Comparison of ENCODE assay signal across 11 mouse cellular contexts in genomic region chr17:8197652-8198051, GRCm38 (mm10). TPM values are rescaled to one million over a fixed set of nuclear protein-coding genes. Genes with fewer than 3 reads are reported as not detected.
A peak's percentile ranks its signal among the peaks of the same experiment; 100 is the strongest.
DNase-seq lines count a peak whose midpoint lies in the region; TF ChIP-seq lines count a peak whose summit lies in the region.
"Had no signal": no experiment of that assay in that cellular context is flagged by ENCODE, and none has a peak within 500 bp of the region (broad histone marks: within the 10 kb centered on the region; RNA-seq: fewer than 3 reads in every experiment).

No protein-coding gene starts in this region.

- TF ChIP-seq CTCF in left cerebral cortex, adult 2 months (IDR thresholded peaks at IDR 0.05), result peak; percentile 40

- intact Hi-C loops in left cerebral cortex, adult 2 months (cut with DNase I), result loop anchor here (5.0 kb wide), 1 partner anchor 105 kb away; no protein-coding TSS in a partner anchor
- intact Hi-C loops in left cerebral cortex, postnatal 4 days (cut with DNase I), result loop anchor here (10.0 kb wide), 1 partner anchor 87 kb away; the partner anchor contains the start of gene Mpc1

- H3K4me3 ChIP-seq in left cerebral cortex, adult 2 months, result no peak overlapping the region
- H3K4me3 ChIP-seq: myocyte had no signal

- DNase-seq in left cerebral cortex, adult 2 months (ENCODE audit: extremely low spot score in 1 of 2, low spot score in 2 of 2), result no peak
- DNase-seq in left cerebral cortex, postnatal 4 days, result no peak
- DNase-seq in A20 (ENCODE audit: low read depth, low spot score), result peak; percentile 30
- peak; percentile 69 for DNase-seq in CD4-positive, CD25-positive, alpha-beta regulatory T cell, adult 2 months (ENCODE audit: low read depth, low spot score)
- DNase-seq in c-Kit-positive CD71-positive TER-119-negative erythroid progenitor cells, embryonic 14.5 days (ENCODE audit: low read depth), result peak; percentile 4
- DNase-seq in adrenal gland, adult 8-10 months, result no peak
- no peak for DNase-seq in layer of hippocampus, postnatal 14 days (ENCODE audit: low spot score in 2 of 2)
- DNase-seq in cerebellum, adult 11-12 months, result no peak
- DNase-seq: adrenal gland, postnatal 10 days; kidney, adult 11 months had no signal

- H3K27ac ChIP-seq in left cerebral cortex, adult 2 months, result no peak overlapping the region

RNA-seq across cellular contexts. Expression of gene Fgfr1op, which starts 32.4 kb away (rescaled TPM):
- total RNA-seq in left cerebral cortex, adult 2 months (2021), result 10 to 100 TPM; 21.4 to 21.7 TPM
- total RNA-seq in left cerebral cortex, postnatal 4 days (2021), result 10 to 100 TPM; 18.5 to 22.6 TPM
- total RNA-seq in adrenal gland, adult 8-10 months (2022), result 10 to 100 TPM; 25.0 to 29.9 (median 27.9) TPM
- total RNA-seq in layer of hippocampus, postnatal 14 days (2021), result 10 to 100 TPM; 16.0 to 16.3 TPM

RNA-seq across cellular contexts. Expression of gene Ccr6, which starts 38.2 kb away (rescaled TPM):
- not detected for total RNA-seq in left cerebral cortex, adult 2 months (2021)
- not detected for total RNA-seq in left cerebral cortex, postnatal 4 days (2021)
- total RNA-seq in adrenal gland, adult 8-10 months (2022), result under 1 TPM in 1 of 4 experiments, not detected in 3; 1.00 TPM
- total RNA-seq in layer of hippocampus, postnatal 14 days (2021), result not detected

RNA-seq across cellular contexts. Expression of gene Rnaset2a, which starts 49.8 kb away (rescaled TPM):
- 1 to 10 TPM; 3.7 to 4.7 TPM for total RNA-seq in left cerebral cortex, adult 2 months (2021)
- 1 to 10 TPM; 4.7 to 5.2 TPM for total RNA-seq in left cerebral cortex, postnatal 4 days (2021)
- 10 to 100 TPM; 54.7 to 87.9 (median 79.3) TPM for total RNA-seq in adrenal gland, adult 8-10 months (2022)
- total RNA-seq in layer of hippocampus, postnatal 14 days (2021), result 1 to 10 TPM; 5.8 to 8.3 TPM

RNA-seq across cellular contexts. Expression of gene Gm49673, which starts 50.1 kb away (rescaled TPM):
- total RNA-seq in left cerebral cortex, adult 2 months (2021), result under 1 TPM; 0.18 to 0.61 TPM
- total RNA-seq in left cerebral cortex, postnatal 4 days (2021), result not detected
- under 1 TPM; 0.40 to 0.99 (median 0.55) TPM for total RNA-seq in adrenal gland, adult 8-10 months (2022)
- under 1 TPM in 1 of 2 experiments, not detected in 1; 0.24 TPM for total RNA-seq in layer of hippocampus, postnatal 14 days (2021)

Comparison
In these comparisons a context has a peak if more than half of its experiments do, and no peak if none do; other contexts are left out.
1. DNase-seq: peak in A20 (single experiment), CD4-positive, CD25-positive, alpha-beta regulatory T cell, adult 2 months (single experiment) and c-Kit-positive CD71-positive TER-119-negative erythroid progenitor cells, embryonic 14.5 days (single experiment); none in left cerebral cortex, adult 2 months (0 of 2), left cerebral cortex, postnatal 4 days (single experiment), adrenal gland, adult 8-10 months (single experiment), layer of hippocampus, postnatal 14 days (0 of 2) and cerebellum, adult 11-12 months (single experiment).
2. RNA of gene Rnaset2a, which starts 49.8 kb away (total RNA-seq): 54.7 to 87.9 TPM in adrenal gland, adult 8-10 months; 5.8 to 8.3 TPM in layer of hippocampus, postnatal 14 days, 4.7 to 5.2 TPM in left cerebral cortex, postnatal 4 days and 3.7 to 4.7 TPM in left cerebral cortex, adult 2 months; every median in the first group is over 4 times any median in the second.